Mouse (Mus musculus) monocyte, adult 5-6 weeks (primary cell): ENCODE data around the gene Glp1r. TPM values are rescaled to one million over a fixed set of nuclear protein-coding genes. Genes with fewer than 3 reads are reported as not detected.

Experiments used
- ATAC-seq: fragments of 153-309, 156-312 bp; replicated peaks from 2 replicates; pipeline ENCODE4 v1.8.0; 2017; ENCODE audit warnings: mild to moderate bottlenecking; ENCODE audit not compliant: low TSS enrichment, insufficient number of reproducible peaks, severe bottlenecking, poor library complexity, low FRiP score
- total RNA-seq: library from RNA; stranded (forward); fragments of 200-1000, 200-491, 200-594 nt; gene quantifications from 3 replicates; pipeline ENCODE4 v1.2.3, GENCODE M21; 2017

Gene Glp1r
- total RNA-seq, 1 experiment from 2014 or later: not detected

DNA sequence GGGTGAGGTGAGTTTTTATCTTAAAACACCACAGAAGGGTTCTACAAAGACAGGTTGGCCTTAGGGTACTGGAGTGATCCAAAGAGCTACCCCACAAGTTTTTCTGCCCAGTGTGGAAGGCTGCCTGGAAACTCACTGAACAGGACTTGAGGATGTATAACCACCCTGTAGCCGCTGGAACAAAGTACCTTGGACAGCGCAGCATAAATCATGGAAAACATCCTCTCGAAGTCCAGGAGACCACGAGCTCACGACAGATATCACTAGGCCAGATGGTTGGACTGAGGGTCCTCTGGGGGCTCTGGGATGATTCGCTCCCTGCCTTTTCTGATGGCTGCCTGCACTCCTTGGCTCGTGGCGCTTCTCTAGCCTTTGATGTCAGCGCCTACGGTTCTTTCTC lies 76.9 kb downstream of the Glp1r start:
- ATAC-seq: no peak

DNA sequence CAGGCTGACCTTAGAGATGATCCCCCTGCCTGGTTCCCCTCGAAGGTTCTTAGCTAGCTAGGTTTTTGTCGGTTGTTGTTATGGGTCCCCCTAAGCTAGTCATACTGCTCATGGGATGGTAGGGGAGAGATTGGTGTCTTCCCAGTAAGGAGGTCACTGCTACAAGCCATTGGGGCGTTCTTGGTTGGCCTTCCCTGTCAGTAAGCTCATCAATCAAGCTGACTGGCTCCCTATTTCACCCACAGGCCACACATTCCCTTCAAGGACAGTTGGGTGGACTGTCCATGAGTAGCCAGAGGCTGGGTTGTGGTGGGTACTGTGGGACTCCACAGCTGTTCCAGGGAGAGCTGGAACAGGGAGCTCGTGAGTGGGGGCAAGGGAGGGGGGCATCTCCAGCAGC lies 81.9 kb downstream of the Glp1r start:
- ATAC-seq: no peak

GRCm38 (mm10) chr17:30990254-30990653 lies 88.6 kb downstream of the Glp1r start:
- ATAC-seq: 0 out of 2 replicates have a peak, but pooled peaks have one; percentile 28

Other genes starting within 250 kb of the Glp1r start
- gene Umodl1, start 52.8 kb downstream of the Glp1r start, total RNA-seq: not detected in 3 replicates
- 67.2 to 83.6 TPM (median 68.0 TPM) in 3 replicates for gene Abcg1, start 155.9 kb downstream of the Glp1r start, total RNA-seq
- gene Tff3, start 227.8 kb downstream of the Glp1r start, total RNA-seq: not detected in 3 replicates
- not detected in 3 replicates for gene Tff2, start 242.5 kb downstream of the Glp1r start, total RNA-seq